Mouse (Mus musculus): ENCODE data around the gene Ap1g1. TPM values are rescaled to one million over a fixed set of nuclear protein-coding genes. Genes with fewer than 3 reads are reported as not detected.

Ap1g1 gene
- polyA plus RNA-seq, 1 experiment: 16.5 TPM

DNA sequence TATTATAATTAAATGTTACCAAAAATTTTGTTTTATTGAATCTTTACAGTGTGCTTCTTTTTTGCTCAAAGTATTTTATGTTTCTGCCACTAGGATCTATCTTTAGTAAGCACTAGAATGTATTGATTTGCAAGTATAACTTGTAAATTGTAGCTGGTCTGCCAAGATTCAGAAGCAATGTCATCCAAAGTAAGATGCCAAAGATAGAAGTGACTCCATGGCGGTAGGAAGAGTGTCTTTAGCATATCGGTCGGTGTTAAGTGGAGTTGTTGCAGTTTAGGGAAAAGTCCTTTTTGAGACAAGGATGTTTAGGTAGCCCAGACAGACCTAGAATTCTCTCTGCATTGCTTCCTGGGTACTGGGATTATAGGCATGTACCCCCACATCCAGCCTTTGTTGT is 128.6 kb downstream of the Ap1g1 start:
- Histone ChIP-seq H3K4me1 (ENCODE audit: control insufficient read depth, insufficient read depth, insufficient read length) (peaks cover 2% of the 10 kb centered on the region; the same call in 1 of the 2 replicates), H3K36me3 (ENCODE audit: control insufficient read depth, insufficient read depth, low read length) (peaks cover 2% of the 10 kb centered on the region), H3K27me3 (ENCODE audit: control insufficient read depth, insufficient read depth, low read length) (no peaks in the 10 kb centered on the region), H3K27ac (ENCODE audit: insufficient read depth, low read length) (no peak overlapping the region), H3K4me3 (ENCODE audit: extremely low read depth, insufficient read depth, insufficient read length) (no peak overlapping the region)
- no peak for DNase-seq (ENCODE audit: low read depth in 1 of 2, low spot score in 2 of 2)
- WGBS: 95% methylated on average over 3 of the region's 3 CpGs
- TF ChIP-seq POLR2A (IDR thresholded peaks at IDR 0.05; ENCODE audit: low read depth, low read length) (no peak), CTCF (IDR thresholded peaks at IDR 0.05; ENCODE audit: extremely low read depth, insufficient read depth, insufficient read length, insufficient replicate concordance) (no peak)

DNA sequence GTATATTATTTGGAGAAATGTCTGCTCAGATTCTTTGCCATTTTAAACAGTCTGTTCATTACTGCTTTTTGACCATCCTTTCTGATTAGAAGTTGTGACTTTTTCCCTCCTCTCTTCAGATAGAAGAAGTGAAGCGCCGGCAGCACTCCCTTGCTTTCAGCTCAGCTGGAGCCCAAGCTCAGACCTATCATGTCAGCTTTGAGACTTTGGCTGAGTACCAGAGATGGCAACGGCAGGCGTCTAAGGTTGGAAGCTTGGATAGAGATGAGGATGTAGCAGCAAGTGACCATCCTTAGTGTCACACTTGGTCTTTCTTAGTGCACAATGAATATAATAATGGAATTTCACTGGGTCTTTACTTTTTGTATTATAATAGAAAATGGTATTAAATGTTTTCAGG is 129.0 kb downstream of the Ap1g1 start:
- no peaks in the 10 kb centered on the region for H3K27me3 ChIP-seq (ENCODE audit: control insufficient read depth, insufficient read depth, low read length)
- WGBS: 98% methylated on average over 4 of the region's 4 CpGs
- TF ChIP-seq POLR2A (IDR thresholded peaks at IDR 0.05; ENCODE audit: low read depth, low read length) (no peak), CTCF (IDR thresholded peaks at IDR 0.05; ENCODE audit: extremely low read depth, insufficient read depth, insufficient read length, insufficient replicate concordance) (no peak)

More for the DNA sequence above, 129.0 kb downstream of the Ap1g1 start:
- DNase-seq (ENCODE audit: low read depth in 1 of 2, low spot score in 2 of 2): no peak
- Histone ChIP-seq H3K27ac (ENCODE audit: insufficient read depth, low read length) (no peak overlapping the region), H3K4me1 (ENCODE audit: control insufficient read depth, insufficient read depth, insufficient read length) (peaks cover 2% of the 10 kb centered on the region; the same call in 1 of the 2 replicates), H3K36me3 (ENCODE audit: control insufficient read depth, insufficient read depth, low read length) (peaks cover 6% of the 10 kb centered on the region), H3K4me3 (ENCODE audit: extremely low read depth, insufficient read depth, insufficient read length) (no peak overlapping the region)

Other genes with a start within 250 kb of the Ap1g1 start
- 20.1 and 22.6 TPM in 2 replicates for gene Dhx38, start 212.7 kb upstream of the Ap1g1 start, polyA plus RNA-seq (2012; rRNA removed)
- 2.6 and 2.9 TPM in 2 replicates for gene Txnl4b, start 212.7 kb upstream of the Ap1g1 start, polyA plus RNA-seq (2012; rRNA removed)
- 22.1 and 31.9 TPM in 2 replicates for gene Hp, start 199.4 kb upstream of the Ap1g1 start, polyA plus RNA-seq (2012; rRNA removed)
- 18.4 and 21.7 TPM in 2 replicates for gene Dhodh, start 169.9 kb upstream of the Ap1g1 start, polyA plus RNA-seq (2012; rRNA removed)
- gene Pkd1l3, start 164.0 kb upstream of the Ap1g1 start, polyA plus RNA-seq (2012; rRNA removed): 0.72 and 0.91 TPM in 2 replicates
- 23.5 and 26.3 TPM in 2 replicates for gene Ist1, start 85.3 kb upstream of the Ap1g1 start, polyA plus RNA-seq (2012; rRNA removed)
- gene Zfp821, start 73.0 kb upstream of the Ap1g1 start, polyA plus RNA-seq (2012; rRNA removed): 5.1 and 7.6 TPM in 2 replicates
- 7.8 and 20.8 TPM in 2 replicates for gene Atxn1l, start 40.8 kb upstream of the Ap1g1 start, polyA plus RNA-seq (2012; rRNA removed)
- 4.1 and 4.7 TPM in 2 replicates for gene Phlpp2, start 90.0 kb downstream of the Ap1g1 start, polyA plus RNA-seq (2012; rRNA removed)
- 0.11 and 0.21 TPM in 2 replicates for gene Marveld3, start 183.6 kb downstream of the Ap1g1 start, polyA plus RNA-seq (2012; rRNA removed)
- 0.14 TPM in 1 of 2 replicates, not detected in the other for gene Tat, start 211.9 kb downstream of the Ap1g1 start, polyA plus RNA-seq (2012; rRNA removed)